Mouse (Mus musculus) bone marrow macrophage, adult 2 months (primary cell): Measurements from ENCODE around the gene C2cd5. TPM values are rescaled to one million over a fixed set of nuclear protein-coding genes. Genes with fewer than 3 reads are reported as not detected.

Source experiments
- H3K27ac ChIP-seq: 2 replicates; pipeline ENCODE4 v1.5.1; 2012; ENCODE audit warnings: low read depth, low read length; ENCODE audit not compliant: insufficient read depth
- H3K4me1 ChIP-seq: 2 replicates; pipeline ENCODE4 v1.6.1; 2012; ENCODE audit warnings: low read length; ENCODE audit not compliant: control insufficient read depth, insufficient read depth
- H3K4me3 ChIP-seq: 2 replicates; pipeline ENCODE4 v1.5.1; 2012; ENCODE audit warnings: mild to moderate bottlenecking, low read length, moderate library complexity; ENCODE audit not compliant: insufficient read depth
- CTCF ChIP-seq: IDR thresholded peaks from 2 replicates; pipeline ENCODE4 v1.5.1; 2012; ENCODE audit warnings: low read depth, mild to moderate bottlenecking, low read length, moderate library complexity
- POLR2A ChIP-seq: IDR thresholded peaks from 2 replicates; pipeline ENCODE4 v1.6.1; 2012; ENCODE audit warnings: mild to moderate bottlenecking, low read depth, low read length, borderline replicate concordance
- polyA plus RNA-seq: library from polyadenylated mRNA; stranded (reverse); fragments of >200 nt; gene quantifications from 2 replicates; pipeline ENCODE4 v1.2.4, GENCODE M21; 2012; ENCODE audit not compliant: missing spikeins, insufficient read depth, insufficient read length

Gene C2cd5
- polyA plus RNA-seq, 1 experiment, result 27.1 TPM

DNA sequence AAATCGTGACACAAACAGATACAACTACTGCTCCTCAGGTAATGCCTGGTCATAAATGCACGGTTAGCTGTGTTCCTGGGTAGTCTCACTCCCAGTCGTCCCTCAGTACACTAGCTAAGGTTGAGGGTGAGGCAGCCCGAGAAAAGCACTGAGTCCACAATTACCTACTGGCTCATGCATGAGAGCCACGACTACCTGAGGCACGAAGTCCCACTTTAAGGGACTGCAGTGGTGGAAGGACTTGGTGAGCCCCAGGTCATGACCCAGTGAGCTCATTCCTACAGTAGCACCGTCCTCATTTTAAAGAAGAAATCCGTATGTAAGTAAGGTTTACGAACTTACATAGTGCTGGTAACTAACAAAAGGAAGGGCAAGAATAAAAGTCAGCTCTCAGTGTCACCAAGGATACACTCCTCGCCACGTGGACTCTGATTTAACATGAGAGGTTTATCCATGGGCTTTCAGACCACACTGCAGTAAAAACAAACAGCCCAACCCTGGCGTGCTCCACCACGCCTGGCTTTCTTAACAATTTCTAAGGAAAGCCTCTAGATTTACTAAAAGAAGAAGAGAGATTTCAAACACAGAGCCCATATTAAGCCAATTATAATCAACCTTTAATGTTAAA is 18.3 kb downstream of the C2cd5 start:
- no peak overlapping the region for H3K4me3 ChIP-seq

DNA sequence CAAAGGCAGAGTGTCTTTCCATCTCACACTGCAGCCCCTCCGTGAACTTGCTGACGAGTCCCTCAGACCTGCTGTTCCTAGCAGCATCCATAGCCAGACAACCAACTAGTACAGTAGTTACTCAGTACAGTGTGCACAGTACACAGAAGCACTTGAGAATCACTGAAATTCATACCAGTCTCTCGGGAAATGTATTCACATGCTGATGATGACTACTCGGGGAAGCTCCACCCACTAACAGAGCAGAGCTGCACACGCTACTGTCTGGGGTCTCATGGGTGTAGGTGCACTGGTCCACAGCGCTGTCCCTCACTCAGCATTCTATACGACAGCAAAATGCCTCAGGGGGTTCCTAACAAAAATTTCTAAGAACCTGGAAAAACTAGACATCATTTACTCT is 19.2 kb downstream of the C2cd5 start:
- Histone ChIP-seq H3K27ac (no peak overlapping the region), H3K4me3 (no peak overlapping the region), H3K4me1 (peaks cover 19% of the 10 kb centered on the region)
- no peak for TF ChIP-seq CTCF
- TF ChIP-seq POLR2A, result no peak

More for the DNA sequence above, 18.3 kb downstream of the C2cd5 start:
- H3K27ac ChIP-seq, result no peak overlapping the region
- TF ChIP-seq CTCF (no peak), POLR2A (no peak)
- H3K4me1 ChIP-seq, result peaks cover 19% of the 10 kb centered on the region

DNA sequence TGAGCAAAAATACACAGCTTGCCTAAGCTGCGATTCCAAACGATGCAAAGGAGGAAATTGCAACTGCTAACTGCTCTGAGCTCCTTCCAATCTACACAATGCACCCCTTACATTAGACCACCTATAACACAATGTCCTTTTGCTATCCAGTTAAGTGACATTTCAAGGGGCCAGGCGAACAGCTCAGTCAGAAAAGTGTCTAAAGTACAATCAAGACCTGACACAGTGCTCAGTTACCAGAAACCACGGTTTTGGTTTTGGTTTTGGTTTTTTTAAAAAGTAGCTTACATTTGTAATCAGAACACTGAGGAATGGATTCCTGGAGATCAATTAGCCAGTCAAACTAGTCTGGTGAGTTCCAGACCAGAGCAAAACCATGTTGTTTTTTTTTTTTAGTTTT is 20.8 kb downstream of the C2cd5 start:
- Histone ChIP-seq H3K27ac (no peak overlapping the region), H3K4me3 (no peak overlapping the region), H3K4me1 (peaks cover 7% of the 10 kb centered on the region)
- TF ChIP-seq POLR2A (no peak), CTCF (no peak)

DNA sequence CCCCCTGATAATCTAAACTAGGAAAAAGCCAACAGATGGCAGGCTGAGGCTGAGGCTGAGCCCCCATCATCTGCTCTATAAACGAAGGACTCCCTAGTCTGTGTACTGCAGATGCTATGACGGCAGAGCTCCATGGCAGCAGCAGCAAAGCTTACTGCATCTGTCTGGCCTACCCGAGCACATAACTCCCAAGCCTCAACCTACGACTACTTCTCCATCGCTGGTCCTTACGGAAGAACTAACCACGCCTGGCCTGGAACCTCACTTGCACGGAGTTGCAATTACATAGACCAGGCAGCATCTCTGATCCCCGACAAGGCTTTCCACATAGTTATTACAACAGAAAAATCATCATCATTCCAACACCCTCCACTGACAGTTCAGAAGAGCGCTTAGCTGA is 23.5 kb downstream of the C2cd5 start:
- Histone ChIP-seq H3K4me3 (no peak overlapping the region), H3K27ac (no peak overlapping the region), H3K4me1 (peaks cover 16% of the 10 kb centered on the region)
- TF ChIP-seq POLR2A, result no peak
- no peak for TF ChIP-seq CTCF

DNA sequence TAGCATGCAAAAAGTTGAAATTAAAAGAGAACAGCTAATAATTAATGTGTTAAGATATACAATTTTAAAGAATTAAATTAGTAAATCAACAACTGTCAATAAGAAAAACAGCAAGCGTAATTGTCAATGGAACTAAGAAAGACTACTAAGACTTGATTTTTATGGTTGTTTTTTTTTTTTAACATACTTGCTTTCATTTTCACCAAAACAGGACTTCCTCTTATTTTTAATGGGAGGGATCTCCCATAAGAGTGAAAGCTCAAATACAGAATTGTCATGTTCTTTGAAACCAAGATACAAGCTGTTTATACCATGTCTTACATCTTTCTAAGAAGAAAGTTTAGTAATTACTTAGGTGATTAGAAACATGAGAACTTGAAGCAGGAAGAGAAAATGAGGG is 26.0 kb downstream of the C2cd5 start:
- Histone ChIP-seq H3K4me3 (no peak overlapping the region), H3K27ac (no peak overlapping the region), H3K4me1 (peaks cover 16% of the 10 kb centered on the region)
- TF ChIP-seq POLR2A, result no peak
- no peak for TF ChIP-seq CTCF

DNA sequence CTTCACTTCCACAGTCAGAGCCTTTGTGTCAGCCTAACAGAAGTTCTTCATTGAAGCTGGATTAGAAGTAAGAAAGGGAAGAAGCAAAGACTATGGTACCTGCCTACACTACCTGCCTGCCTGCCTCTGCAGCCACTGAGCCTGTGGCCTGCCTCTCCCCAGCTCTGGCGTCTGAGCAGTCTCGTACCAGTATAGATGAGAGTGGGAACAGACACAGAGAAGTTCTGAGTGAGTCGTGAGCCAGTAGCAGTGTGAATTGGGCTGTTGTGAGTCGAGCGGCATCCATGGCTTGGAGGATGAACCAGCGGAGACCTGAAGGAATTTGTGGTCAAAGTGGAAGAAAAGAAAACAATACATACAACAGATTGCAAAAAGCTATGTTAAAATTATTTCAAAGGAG is 26.5 kb downstream of the C2cd5 start:
- TF ChIP-seq POLR2A (no peak), CTCF (no peak)
- Histone ChIP-seq H3K4me3 (no peak overlapping the region), H3K27ac (0 out of 2 replicates have a peak overlapping the region, but pooled peaks have one; percentile 4), H3K4me1 (peaks cover 16% of the 10 kb centered on the region)

DNA sequence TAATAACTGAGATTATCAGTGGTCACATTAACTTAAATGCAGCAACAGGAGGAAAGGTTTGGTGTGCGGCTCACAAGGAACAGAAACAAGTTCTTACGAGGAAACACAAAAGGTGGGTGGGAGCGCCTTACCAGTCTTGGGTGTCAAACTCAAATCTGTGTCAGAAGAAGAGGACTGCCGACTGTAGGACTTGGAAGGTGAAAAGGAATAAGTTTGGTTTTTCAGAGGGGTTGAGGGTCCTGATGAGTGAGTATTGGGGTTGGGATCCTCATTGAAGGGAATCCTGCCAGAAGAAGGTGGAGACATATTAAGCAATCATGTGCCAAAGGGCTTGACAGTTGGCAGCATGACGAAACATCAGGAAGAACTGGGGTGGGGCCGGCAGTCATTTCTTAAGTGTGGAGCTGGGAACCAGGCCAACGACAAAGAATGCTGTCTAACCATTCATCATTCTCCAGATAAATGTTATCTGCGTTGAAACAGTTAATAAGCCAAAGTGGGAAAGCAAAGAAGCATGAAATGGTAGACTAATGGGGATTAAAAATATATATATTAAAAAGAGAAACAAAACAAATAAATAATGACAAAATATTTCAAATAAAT is 27.4 kb downstream of the C2cd5 start:
- H3K4me1 ChIP-seq, result peaks cover 16% of the 10 kb centered on the region
- TF ChIP-seq CTCF (no peak), POLR2A (no peak)

DNA sequence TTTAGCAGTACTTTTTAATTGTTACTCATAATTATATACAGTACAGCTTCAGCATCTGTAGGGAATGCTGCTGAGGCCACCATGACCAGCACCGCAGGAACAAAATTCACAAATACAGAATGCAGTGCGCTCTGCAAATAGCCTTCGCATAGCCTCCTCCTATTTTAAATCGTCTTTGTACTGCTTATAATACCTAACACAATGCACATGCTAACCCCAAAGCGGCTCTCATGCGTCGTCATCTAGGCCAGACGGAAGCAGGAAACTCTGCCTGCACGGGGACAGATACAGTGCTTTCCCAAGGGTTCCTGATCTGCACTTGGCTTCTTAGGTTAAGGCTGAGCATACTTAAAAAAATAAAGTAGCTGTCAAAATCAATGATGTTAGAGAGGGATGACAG is 29.2 kb downstream of the C2cd5 start:
- H3K4me1 ChIP-seq, result peaks cover 16% of the 10 kb centered on the region
- TF ChIP-seq POLR2A (no peak), CTCF (no peak)
- H3K27ac ChIP-seq, result no peak overlapping the region
- H3K4me3 ChIP-seq, result no peak overlapping the region

More for the DNA sequence above, 27.4 kb downstream of the C2cd5 start:
- Histone ChIP-seq H3K27ac (no peak overlapping the region), H3K4me3 (no peak overlapping the region)

DNA sequence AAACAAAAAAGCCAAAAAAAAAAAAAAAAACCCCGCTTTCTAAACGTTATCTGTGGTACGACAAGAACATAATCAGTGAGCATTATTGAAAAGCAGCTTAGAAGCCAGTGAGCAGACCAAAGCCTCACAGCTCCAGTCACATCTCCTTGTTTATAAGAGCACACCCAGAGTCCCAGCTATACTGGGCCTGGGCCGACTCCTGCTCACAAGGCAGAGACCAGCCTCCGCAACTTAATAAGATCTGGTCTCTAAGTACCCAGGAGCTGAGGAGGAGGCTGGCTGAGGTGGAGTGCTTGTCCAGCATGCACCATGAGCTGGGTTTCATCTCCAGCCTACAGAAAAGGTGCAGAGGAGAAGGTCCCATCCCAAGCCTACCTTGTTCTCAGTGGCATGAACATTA is 29.9 kb downstream of the C2cd5 start:
- Histone ChIP-seq H3K4me1 (peaks cover 16% of the 10 kb centered on the region), H3K27ac (no peak overlapping the region), H3K4me3 (no peak overlapping the region)
- TF ChIP-seq CTCF (no peak), POLR2A (no peak)

DNA sequence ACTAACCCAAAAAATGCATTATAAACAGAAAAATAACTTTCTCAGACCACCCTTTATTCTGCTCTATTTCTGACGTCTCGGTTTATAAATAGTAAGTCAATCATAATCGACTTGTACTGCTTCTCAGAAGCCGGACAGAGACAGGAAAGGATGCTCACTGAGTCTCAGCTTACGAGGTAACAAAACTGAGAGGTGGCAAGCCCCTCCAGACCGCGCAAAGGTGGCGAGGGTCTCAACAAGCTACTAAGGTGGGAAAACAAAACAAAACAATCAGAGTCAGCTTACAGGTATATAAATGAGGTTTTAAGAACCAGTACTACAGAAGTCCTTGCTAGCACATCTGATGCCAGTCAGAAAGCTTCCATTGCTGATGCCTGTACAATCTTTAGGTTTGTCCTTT is 30.3 kb downstream of the C2cd5 start:
- Histone ChIP-seq H3K4me3 (no peak overlapping the region), H3K27ac (no peak overlapping the region), H3K4me1 (peaks cover 16% of the 10 kb centered on the region)
- TF ChIP-seq POLR2A (no peak), CTCF (no peak)
